Mouse (Mus musculus) heart, embryonic 16.5 days (tissue): ENCODE results near the gene Creb1. TPM values are rescaled to one million over a fixed set of nuclear protein-coding genes. Genes with fewer than 3 reads are reported as not detected.

ENCODE experiments used
- ATAC-seq: fragments of 200-750 bp; cut with Nextera tagmentation; replicated peaks from 2 replicates; pipeline ENCODE4 v1.8.0; 2017; ENCODE audit warnings: moderate number of reproducible peaks; ENCODE audit not compliant: insufficient read depth, low FRiP score; ENCODE audit errors: extremely low read depth
- H3K27ac ChIP-seq: fragments of 300-500 bp; sonication (generic); 2 replicates; pipeline ENCODE4 v1.5.1; 2014; ENCODE audit warnings: mild to moderate bottlenecking, low read length, control low read depth, moderate library complexity
- H3K27me3 ChIP-seq: fragments of 300-500 bp; sonication (generic); 2 replicates; pipeline ENCODE4 v1.6.1; 2014; ENCODE audit warnings: low read length, mixed read lengths; ENCODE audit not compliant: control insufficient read depth, insufficient read depth
- H3K36me3 ChIP-seq: fragments of 300-500 bp; sonication (generic); 2 replicates; pipeline ENCODE4 v1.6.1; 2014; ENCODE audit not compliant: control insufficient read depth, insufficient read depth
- H3K4me1 ChIP-seq: fragments of 300-500 bp; sonication (generic); 2 replicates; pipeline ENCODE4 v1.6.1; 2014; ENCODE audit warnings: low read length, mixed read lengths; ENCODE audit not compliant: control insufficient read depth, insufficient read depth
- H3K4me2 ChIP-seq: fragments of 300-500 bp; sonication (generic); 2 replicates; pipeline ENCODE4 v1.6.1; 2014; ENCODE audit warnings: low read depth, mild to moderate bottlenecking, control low read depth, low read length
- H3K4me3 ChIP-seq: fragments of 300-500 bp; sonication (generic); 2 replicates; pipeline ENCODE4 v1.5.1; 2014; ENCODE audit warnings: mild to moderate bottlenecking, control low read depth, low read length
- H3K9ac ChIP-seq: fragments of 300-500 bp; sonication (generic); 2 replicates; pipeline ENCODE4 v1.6.1; 2014; ENCODE audit warnings: low read length, control low read depth
- H3K9me3 ChIP-seq: fragments of 300-500 bp; sonication (generic); replicated peaks from 2 replicates; pipeline ENCODE4 v1.6.1; 2016; ENCODE audit warnings: low read length; ENCODE audit not compliant: control insufficient read depth
- WGBS: fragments of 180-500 bp; shearing (Covaris S2); extraction: QIAGEN DNeasy Blood & Tissue Kit; methylation state at CpG from one replicate; pipeline ENCODE4 v1.1.7; 2014; 5-methylcytosine and 5-hydroxymethylcytosine counted together
- polyA plus RNA-seq: library from polyadenylated mRNA; unstranded; fragments of >200 nt; fragmentation: Nextera tagmentation; extraction: Ambion mirVana; gene quantifications from 2 replicates; pipeline ENCODE4 v1.2.1, GENCODE M21; 2015

Gene Creb1
- polyA plus RNA-seq, 1 experiment from 2014 or later = 24.0 TPM

- Histone ChIP-seq H3K27ac (peak overlapping the region; percentile 100), H3K27me3 (no peaks in the 10 kb centered on the region), H3K4me1 (peaks cover 14% of the 10 kb centered on the region), H3K9me3 (peaks cover 3% of the 10 kb centered on the region; the same call in 1 of the 2 replicates), H3K4me2 (peak overlapping the region; percentile 91), H3K4me3 (peak overlapping the region; percentile 91), H3K36me3 (peaks cover 4% of the 10 kb centered on the region; the same call in 1 of the 2 replicates), H3K9ac (peak overlapping the region; percentile 99)
- no peak for ATAC-seq
- WGBS = 18% methylated on average over 7 of the region's 7 CpGs
Measured at GRCm38 (mm10) chr1:64531548-64531947, 897 bp upstream of the Creb1 start.

- peak overlapping the region; percentile 91 for H3K4me2 ChIP-seq
- H3K4me3 ChIP-seq = peak overlapping the region; percentile 91
- peak overlapping the region; percentile 100 for H3K27ac ChIP-seq
- H3K36me3 ChIP-seq = peaks cover 4% of the 10 kb centered on the region; the same call in 1 of the 2 replicates
- H3K4me1 ChIP-seq = peaks cover 14% of the 10 kb centered on the region
- H3K27me3 ChIP-seq = no peaks in the 10 kb centered on the region
- WGBS = under 1% methylated on average over 34 of the region's 34 CpGs
- peak overlapping the region; percentile 99 for H3K9ac ChIP-seq
- peak; percentile 58 for ATAC-seq
- peaks cover 3% of the 10 kb centered on the region; the same call in 1 of the 2 replicates for H3K9me3 ChIP-seq
Measured at GRCm38 (mm10) chr1:64532067-64532523, 350 bp upstream of the Creb1 start.

GRCm38 (mm10) chr1:64533471-64534443, 1.3 kb downstream of the Creb1 start:
- Histone ChIP-seq H3K9me3 (no peaks in the 10 kb centered on the region), H3K4me1 (peaks cover 18% of the 10 kb centered on the region), H3K27me3 (no peaks in the 10 kb centered on the region), H3K9ac (peak overlapping the region; percentile 100), H3K4me2 (peak overlapping the region; percentile 93), H3K27ac (peak overlapping the region; percentile 100), H3K4me3 (peak overlapping the region; percentile 91), H3K36me3 (no peaks in the 10 kb centered on the region)
- under 1% methylated on average over 32 of the region's 35 CpGs for WGBS
- no peak for ATAC-seq

GRCm38 (mm10) chr1:64538837-64539367, 6.5 kb downstream of the Creb1 start:
- Histone ChIP-seq H3K4me3 (no peak overlapping the region), H3K4me1 (peaks cover 13% of the 10 kb centered on the region), H3K27ac (no peak overlapping the region), H3K4me2 (no peak overlapping the region), H3K27me3 (no peaks in the 10 kb centered on the region), H3K36me3 (no peaks in the 10 kb centered on the region), H3K9ac (no peak overlapping the region), H3K9me3 (no peaks in the 10 kb centered on the region)
- ATAC-seq = no peak
- 90% methylated on average over 3 of the region's 3 CpGs for WGBS

- peaks cover 2% of the 10 kb centered on the region for H3K4me1 ChIP-seq
- H3K9ac ChIP-seq = no peak overlapping the region
- H3K4me3 ChIP-seq = no peak overlapping the region
- H3K27me3 ChIP-seq = no peaks in the 10 kb centered on the region
- H3K4me2 ChIP-seq = no peak overlapping the region
- no peaks in the 10 kb centered on the region for H3K36me3 ChIP-seq
- no peak for ATAC-seq
- WGBS = 80% methylated on average over 5 of the region's 5 CpGs
- no peak overlapping the region for H3K27ac ChIP-seq
- H3K9me3 ChIP-seq = no peaks in the 10 kb centered on the region
Measured at GRCm38 (mm10) chr1:64543750-64544149, 11.3 kb downstream of the Creb1 start.

GRCm38 (mm10) chr1:64546070-64546469, 13.6 kb downstream of the Creb1 start:
- Histone ChIP-seq H3K4me3 (no peak overlapping the region), H3K9me3 (no peaks in the 10 kb centered on the region), H3K4me2 (no peak overlapping the region), H3K36me3 (no peaks in the 10 kb centered on the region), H3K27ac (no peak overlapping the region), H3K9ac (no peak overlapping the region), H3K4me1 (peaks cover 5% of the 10 kb centered on the region; the same call in 1 of the 2 replicates), H3K27me3 (no peaks in the 10 kb centered on the region)
- ATAC-seq = no peak
- WGBS = 83% methylated on average over 3 of the region's 3 CpGs

- 77% methylated on average over 2 of the region's 2 CpGs for WGBS
- H3K9me3 ChIP-seq = no peaks in the 10 kb centered on the region
- peaks cover 5% of the 10 kb centered on the region; the same call in 1 of the 2 replicates for H3K4me1 ChIP-seq
- no peaks in the 10 kb centered on the region for H3K36me3 ChIP-seq
- no peak overlapping the region for H3K9ac ChIP-seq
- H3K27ac ChIP-seq = no peak overlapping the region
- no peak for ATAC-seq
- no peak overlapping the region for H3K4me3 ChIP-seq
- H3K27me3 ChIP-seq = no peaks in the 10 kb centered on the region
- no peak overlapping the region for H3K4me2 ChIP-seq
Measured at GRCm38 (mm10) chr1:64549380-64549779, 16.9 kb downstream of the Creb1 start.

GRCm38 (mm10) chr1:64551908-64552307, 19.5 kb downstream of the Creb1 start:
- Histone ChIP-seq H3K9ac (no peak overlapping the region), H3K27me3 (no peaks in the 10 kb centered on the region), H3K9me3 (no peaks in the 10 kb centered on the region), H3K4me3 (no peak overlapping the region), H3K4me2 (no peak overlapping the region), H3K27ac (no peak overlapping the region), H3K4me1 (peaks cover 5% of the 10 kb centered on the region; the same call in 1 of the 2 replicates), H3K36me3 (no peaks in the 10 kb centered on the region; the same call in 1 of the 2 replicates)
- 44% methylated on average over 2 of the region's 2 CpGs for WGBS
- ATAC-seq = no peak

GRCm38 (mm10) chr1:64560105-64560504, 27.7 kb downstream of the Creb1 start:
- H3K9me3 ChIP-seq = no peaks in the 10 kb centered on the region
- 86% methylated on average over 3 of the region's 3 CpGs for WGBS
- H3K36me3 ChIP-seq = peaks cover 8% of the 10 kb centered on the region
- H3K27ac ChIP-seq = peak overlapping the region; percentile 23; the same call in 1 of the 2 replicates
- no peak for ATAC-seq
- H3K27me3 ChIP-seq = no peaks in the 10 kb centered on the region
- no peak overlapping the region for H3K9ac ChIP-seq
- H3K4me1 ChIP-seq = no peaks in the 10 kb centered on the region
- no peak overlapping the region for H3K4me3 ChIP-seq
- H3K4me2 ChIP-seq = no peak overlapping the region
